Mouse (Mus musculus): ENCODE data around the gene Fryl.
A peak's percentile ranks its signal among the peaks of the same experiment; 100 is the strongest.
"Not testable (repeated sequence)": the region's sequence is repeated elsewhere in the genome, so short reads cannot be mapped to it uniquely, and the experiment has no call there.

Fryl gene

DNA sequence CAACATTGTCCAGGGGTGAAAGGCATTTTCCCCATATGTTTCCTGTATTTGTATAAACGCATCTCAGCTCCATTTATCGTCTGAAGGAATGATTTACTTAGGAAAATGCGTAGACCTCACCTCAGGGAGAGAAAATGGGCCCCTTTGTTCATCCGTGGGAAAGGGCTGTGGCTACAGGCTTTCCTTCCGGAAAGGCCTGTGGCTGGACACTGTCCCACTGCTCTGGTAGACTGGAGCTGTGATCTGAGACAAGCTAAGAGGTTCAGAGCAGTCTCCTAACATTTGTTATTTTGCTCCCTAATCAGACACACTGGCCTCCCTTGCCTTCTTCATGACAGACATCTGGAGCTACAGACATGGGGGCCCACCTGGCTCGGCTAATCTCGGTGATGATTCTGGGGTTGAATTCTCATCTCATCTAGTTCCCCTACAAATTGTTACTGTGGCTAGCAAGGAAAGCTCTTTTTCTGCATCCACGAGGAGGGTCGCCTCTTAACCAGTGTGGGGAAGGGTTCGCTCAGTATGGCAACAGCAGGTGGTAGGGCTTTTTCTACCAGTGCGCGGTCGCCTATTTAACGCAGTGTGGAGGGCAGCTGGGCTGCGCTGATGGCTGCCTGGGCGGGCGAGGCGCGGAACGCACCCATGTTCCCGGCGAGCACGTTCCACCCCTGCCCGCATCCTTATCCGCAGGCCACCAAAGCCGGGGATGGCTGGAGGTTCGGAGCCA is 243.4 kb downstream of the Fryl start:
- not testable (repeated sequence) for DNase-seq (ENCODE audit: low read depth, low spot score)

DNA sequence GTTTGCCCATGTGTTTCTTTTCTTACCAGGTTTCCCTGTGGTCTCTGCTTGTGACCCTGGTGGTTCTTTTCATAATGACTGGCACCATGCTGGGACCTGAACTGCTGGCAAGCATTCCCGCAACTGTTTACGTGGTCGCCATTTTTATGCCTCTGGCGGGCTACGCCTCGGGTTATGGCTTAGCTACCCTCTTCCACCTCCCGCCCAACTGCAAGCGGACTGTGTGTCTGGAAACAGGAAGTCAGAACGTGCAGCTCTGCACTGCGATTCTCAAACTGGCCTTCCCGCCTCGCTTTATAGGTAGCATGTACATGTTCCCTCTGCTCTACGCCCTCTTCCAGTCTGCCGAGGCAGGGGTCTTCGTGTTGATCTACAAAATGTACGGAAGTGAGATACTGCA is 244.6 kb downstream of the Fryl start:
- not testable (repeated sequence) for DNase-seq (ENCODE audit: low read depth, low spot score)

DNA sequence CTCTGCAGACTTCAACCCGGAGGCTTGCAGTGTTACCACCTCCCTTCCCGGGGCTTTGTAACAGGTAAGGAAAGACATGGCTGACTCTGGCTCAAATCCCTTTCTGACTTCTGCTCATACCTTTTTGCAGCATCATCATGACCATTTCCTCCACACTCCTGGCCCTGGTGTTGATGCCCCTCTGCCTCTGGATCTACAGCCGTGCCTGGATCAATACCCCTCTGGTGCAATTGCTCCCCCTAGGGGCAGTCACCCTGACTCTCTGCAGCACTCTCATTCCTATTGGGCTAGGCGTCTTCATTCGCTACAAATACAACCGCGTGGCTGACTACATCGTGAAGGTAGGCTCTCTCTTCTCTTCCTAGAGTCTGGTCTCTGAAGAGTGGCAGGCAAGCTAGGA is 248.2 kb downstream of the Fryl start:
- peak; percentile 35 for DNase-seq (ENCODE audit: low read depth, low spot score)

DNA sequence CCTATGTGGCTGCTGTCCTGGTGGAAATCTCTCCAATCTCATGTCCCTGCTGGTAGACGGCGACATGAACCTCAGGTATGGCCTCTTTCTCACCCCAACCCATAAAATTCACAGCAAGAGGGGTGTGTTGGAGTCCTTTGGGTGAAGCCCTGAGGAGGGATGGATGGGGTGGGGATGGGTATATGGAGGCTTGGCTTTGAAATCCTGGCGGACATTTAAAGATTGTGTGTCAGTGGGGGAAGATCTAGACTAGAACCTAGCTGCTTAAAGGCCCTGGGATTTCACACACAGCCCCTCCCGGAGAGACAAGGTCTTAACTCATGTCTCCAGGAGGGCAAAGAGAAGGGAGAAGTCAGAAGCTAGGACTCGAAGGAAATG is 248.8 kb downstream of the Fryl start:
- DNase-seq (ENCODE audit: low read depth, low spot score) = no peak

- no peak for DNase-seq (ENCODE audit: low read depth, low spot score)
Observed at GRCm38 (mm10) chr5:73006784-73007581, 249.4 kb downstream of the Fryl start, which contains the start of gene Slc10a4. TSS of gene Slc10a4 (plus strand) at chr5:73006883.

DNA sequence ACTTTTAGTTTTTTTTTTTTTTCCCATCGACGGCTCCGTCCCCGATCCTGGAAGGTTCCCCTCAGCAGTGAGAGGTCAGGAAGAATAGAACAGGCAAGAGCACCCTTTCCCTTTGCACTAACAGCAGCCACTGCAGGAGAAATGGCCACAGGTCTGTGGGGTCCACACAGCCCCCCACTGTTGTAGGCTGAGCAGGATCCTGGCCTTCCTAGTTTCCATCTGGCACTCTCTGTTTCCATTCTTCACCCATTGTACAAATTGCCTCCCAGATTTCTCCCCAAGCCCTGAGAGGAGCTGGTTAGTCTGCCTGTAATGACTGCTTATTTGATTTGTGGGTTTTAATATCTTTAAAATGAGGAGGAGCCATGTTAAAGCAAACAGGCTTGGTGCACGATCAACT is 252.4 kb downstream of the Fryl start:
- DNase-seq (ENCODE audit: low read depth, low spot score) = no peak

- not testable (repeated sequence) for DNase-seq (ENCODE audit: low read depth, low spot score)
Observed at GRCm38 (mm10) chr5:72998546-72998945, 257.9 kb downstream of the Fryl start.

- DNase-seq (ENCODE audit: low read depth, low spot score) = no peak
Observed at GRCm38 (mm10) chr5:72995379-72995778, 261.0 kb downstream of the Fryl start.

DNA sequence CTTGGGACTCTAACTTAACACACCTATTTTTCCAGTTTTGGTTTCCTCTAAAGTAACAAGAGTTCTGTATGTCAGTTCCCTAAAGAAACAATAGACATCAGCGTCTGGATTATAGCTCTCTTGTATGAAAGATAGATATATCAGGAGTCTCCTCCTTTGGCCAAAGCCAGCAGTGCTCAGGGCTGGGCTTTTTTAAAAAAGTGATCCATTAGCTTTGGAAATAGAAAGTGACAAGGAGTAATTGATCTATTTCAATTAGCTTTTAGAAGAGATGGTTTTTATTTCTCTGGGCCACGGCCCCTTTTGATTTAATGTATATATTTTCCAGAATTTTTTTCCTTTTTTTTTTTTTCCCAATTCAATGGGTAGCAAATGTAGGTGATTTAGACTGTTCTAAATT is 261.5 kb downstream of the Fryl start:
- DNase-seq (ENCODE audit: low read depth, low spot score) = no peak

DNA sequence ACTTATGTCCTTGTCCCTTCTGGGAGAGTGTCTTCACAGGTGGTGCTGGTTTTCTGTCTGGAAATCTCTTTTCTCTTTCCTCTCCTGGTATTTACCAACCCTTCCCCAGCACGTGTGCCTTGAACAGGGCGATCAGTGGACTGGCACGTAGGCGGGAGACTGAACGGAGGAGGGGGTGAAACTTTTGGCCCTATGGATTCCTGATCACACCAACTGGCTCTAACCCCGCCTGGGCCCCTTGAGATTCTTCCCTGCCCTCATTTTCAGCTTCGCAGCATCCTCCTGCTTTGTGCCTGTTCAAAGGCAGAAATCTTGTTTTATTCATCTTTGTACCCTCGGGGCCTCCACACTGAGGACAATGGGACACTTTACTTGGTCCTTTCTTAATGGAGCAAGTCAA is 262.0 kb downstream of the Fryl start:
- no peak for DNase-seq (ENCODE audit: low read depth, low spot score)

GRCm38 (mm10) chr5:72992474-72992873 is 263.9 kb downstream of the Fryl start:
- DNase-seq (ENCODE audit: low read depth, low spot score) = no peak

DNA sequence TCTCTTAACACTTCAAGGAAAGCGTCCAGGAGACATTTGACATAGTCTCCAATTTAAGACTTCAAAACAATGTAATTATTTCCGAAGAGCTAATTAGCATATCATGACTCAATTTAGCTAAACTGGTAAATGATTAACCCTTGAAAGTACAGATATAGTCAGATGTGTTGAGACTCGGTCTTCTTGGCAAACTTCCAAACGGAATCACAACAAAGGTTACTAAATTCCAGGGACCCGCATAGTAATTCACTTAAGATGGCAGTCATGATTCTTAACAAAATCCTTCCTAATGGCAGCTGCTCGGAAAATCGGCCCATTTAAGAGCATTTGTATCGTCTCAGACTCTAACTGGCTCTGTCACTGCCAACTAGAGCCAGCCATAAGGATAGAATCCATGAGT is 266.7 kb downstream of the Fryl start:
- no peak for DNase-seq (ENCODE audit: low read depth, low spot score)

- DNase-seq (ENCODE audit: low read depth, low spot score) = no peak
Observed at GRCm38 (mm10) chr5:72987786-72988185, 268.6 kb downstream of the Fryl start.

GRCm38 (mm10) chr5:72984091-72984490 is 272.3 kb downstream of the Fryl start:
- peak; percentile 55 for DNase-seq (ENCODE audit: low read depth, low spot score)

DNA sequence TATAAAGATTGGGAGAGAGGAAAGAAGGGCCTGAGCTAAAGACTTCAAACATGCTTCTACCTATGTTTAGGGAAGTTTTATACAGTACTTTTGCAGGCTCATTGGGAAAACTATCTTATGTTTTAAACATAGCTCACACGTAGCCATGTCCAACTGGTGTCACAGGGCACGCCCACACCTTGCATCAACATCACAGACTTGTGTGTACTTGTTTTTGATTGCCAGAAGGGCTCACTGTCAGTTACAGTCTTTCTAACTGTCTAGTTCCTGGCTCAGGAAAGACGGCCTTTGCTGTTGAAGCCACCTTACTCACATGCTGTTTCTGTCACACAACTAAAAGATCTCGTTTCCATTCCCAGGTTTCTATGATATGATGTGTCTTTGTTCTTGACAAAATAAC is 279.9 kb downstream of the Fryl start:
- DNase-seq (ENCODE audit: low read depth, low spot score) = no peak

DNA sequence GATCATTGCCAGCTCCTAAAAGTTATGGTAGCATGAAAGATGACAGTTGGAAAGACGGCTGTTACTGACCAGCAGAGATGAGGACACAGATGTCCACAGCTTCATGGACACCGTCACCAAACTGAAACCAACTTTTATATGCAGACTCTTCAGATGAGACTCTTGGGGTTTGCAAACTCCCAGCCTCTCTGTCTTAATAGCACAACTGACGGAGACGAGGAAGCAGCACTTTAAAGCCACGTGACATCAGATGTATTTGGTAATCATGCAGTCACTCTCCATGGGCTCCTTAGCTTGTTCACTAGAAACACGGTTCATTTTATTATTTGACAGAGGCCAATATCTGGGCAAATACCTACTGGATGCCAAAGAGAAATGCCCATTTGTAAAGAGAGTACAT is 280.4 kb downstream of the Fryl start:
- DNase-seq (ENCODE audit: low read depth, low spot score) = no peak

GRCm38 (mm10) chr5:72974602-72975001 is 281.8 kb downstream of the Fryl start, which contains the start of gene Gm10135:
TSS of gene Gm10135 (minus strand) at chr5:72974702.
- DNase-seq (ENCODE audit: low read depth, low spot score) = no peak

- DNase-seq (ENCODE audit: low read depth, low spot score) = no peak
Observed at GRCm38 (mm10) chr5:72972934-72973333, 283.5 kb downstream of the Fryl start.

DNA sequence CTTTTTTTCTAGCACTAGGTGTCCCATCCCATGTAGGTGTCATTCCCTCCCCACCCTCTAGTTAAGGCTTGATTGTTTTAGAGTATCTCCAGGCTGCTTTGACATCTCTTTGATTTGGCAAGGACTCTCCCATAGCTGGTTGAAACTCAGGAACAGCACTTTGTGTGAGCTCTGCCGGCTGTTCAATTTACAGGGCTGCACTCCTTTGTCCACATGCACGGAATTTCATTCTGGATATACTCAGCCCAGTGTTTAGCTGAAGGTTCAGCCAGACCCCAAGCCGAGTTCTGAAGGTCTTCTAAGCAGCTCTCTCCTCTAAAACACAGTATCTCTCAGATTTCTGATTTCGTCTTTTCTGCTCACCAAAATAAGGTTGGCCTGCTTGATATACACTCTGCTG is 284.0 kb downstream of the Fryl start:
- DNase-seq (ENCODE audit: low read depth, low spot score) = no peak
